ENCODE assay signal across 9 mouse cellular contexts in the genomic region with DNA sequence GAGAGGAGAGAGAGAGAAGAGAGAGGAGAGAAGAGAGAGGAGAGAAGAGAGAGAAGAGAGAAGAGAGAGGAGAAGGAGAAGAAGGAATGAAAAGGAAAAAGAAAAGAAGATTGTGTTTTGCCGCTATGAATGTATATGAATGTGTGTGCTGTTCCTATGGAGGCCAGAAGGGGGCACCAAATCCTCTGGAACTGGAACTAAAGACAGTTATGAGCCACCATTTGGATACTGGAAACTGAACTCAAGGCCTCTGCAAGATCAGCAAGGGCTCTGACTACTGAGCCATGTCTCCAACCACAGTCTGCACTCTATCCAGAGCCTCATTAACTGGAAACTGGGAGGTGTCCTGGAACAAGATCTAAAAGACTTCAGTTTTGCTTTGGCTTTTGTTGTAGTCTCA. TPM values are rescaled to one million over a fixed set of nuclear protein-coding genes. Genes with fewer than 3 reads are reported as not detected.
DNase-seq lines count a peak whose midpoint lies in the region; ATAC-seq and TF ChIP-seq lines count a peak whose summit lies in the region.
"Had no signal": no experiment of that assay in that cellular context is flagged by ENCODE, and none has a peak within 500 bp of the region (broad histone marks: within the 10 kb centered on the region; RNA-seq: fewer than 3 reads in every experiment).

No protein-coding gene starts in this region.

- H3K27me3 ChIP-seq in hindbrain, embryonic 11.5 days (ENCODE audit: control insufficient read depth, insufficient read depth, low read length), result no peaks in the 10 kb centered on the region
- H3K27me3 ChIP-seq in hindbrain, embryonic 14.5 days (ENCODE audit: control insufficient read depth, insufficient read depth, low read length), result no peaks in the 10 kb centered on the region
- H3K27me3 ChIP-seq in CH12.LX (replicated peaks), result no peaks in the 10 kb centered on the region
- no peaks in the 10 kb centered on the region for H3K27me3 ChIP-seq in liver, embryonic 14.5 days (ENCODE audit: control insufficient read depth, insufficient read depth, low read length)
- no peaks in the 10 kb centered on the region for H3K27me3 ChIP-seq in midbrain, embryonic 16.5 days (ENCODE audit: control insufficient read depth, insufficient read depth, low read depth, low read length)
- H3K27me3 ChIP-seq: neural tube, embryonic 12.5 days had no signal

- TF ChIP-seq EP300 in CH12.LX (IDR thresholded peaks at IDR 0.05; ENCODE audit: low read length), result no peak
- no peak for TF ChIP-seq EP300 in liver, embryonic 14.5 days (IDR thresholded peaks at IDR 0.05; ENCODE audit: low read depth)

- H3K4me3 ChIP-seq in hindbrain, embryonic 11.5 days (ENCODE audit: low read depth, low read length), result no peak overlapping the region
- H3K4me3 ChIP-seq in hindbrain, embryonic 14.5 days (replicated peaks; ENCODE audit: low read length), result no peak overlapping the region
- no peak overlapping the region for H3K4me3 ChIP-seq in CH12.LX (replicated peaks in 1 of 3; ENCODE audit: low read depth in 2 of 3, low read length in 2 of 3, poor library complexity in 1 of 3)
- H3K4me3 ChIP-seq in brown adipose tissue, adult 24 weeks (ENCODE audit: insufficient read depth, low read depth, low read length), result no peak overlapping the region
- no peak overlapping the region for H3K4me3 ChIP-seq in liver, embryonic 14.5 days (ENCODE audit: insufficient read depth in 1 of 2, low read depth in 2 of 2, low read length in 2 of 2)
- no peak overlapping the region for H3K4me3 ChIP-seq in midbrain, embryonic 16.5 days (ENCODE audit: low read depth, low read length)
- H3K4me3 ChIP-seq: neural tube, embryonic 12.5 days had no signal

- ATAC-seq in hindbrain, embryonic 11.5 days (ENCODE audit: low FRiP score), result no peak
- ATAC-seq in hindbrain, embryonic 14.5 days (ENCODE audit: low FRiP score), result no peak
- no peak for ATAC-seq in liver, embryonic 14.5 days (ENCODE audit: insufficient read depth)
- no peak for ATAC-seq in midbrain, embryonic 16.5 days

- in situ Hi-C loops in CH12.LX (cut with MboI; ENCODE audit: low pct_ligation_motif_present, low pct_unique_long_range_greater_than_20kb, low sequenced_read_pairs), result no loop called here

- TF ChIP-seq POLR2A in CH12.LX (IDR thresholded peaks at IDR 0.05; ENCODE audit: low read depth, low read length), result no peak

- H3K27ac ChIP-seq in hindbrain, embryonic 11.5 days (ENCODE audit: low read depth, low read length), result no peak overlapping the region
- no peak overlapping the region for H3K27ac ChIP-seq in hindbrain, embryonic 14.5 days
- H3K27ac ChIP-seq in CH12.LX (ENCODE audit: insufficient read depth, low read depth), result no peak overlapping the region
- peak overlapping the region; percentile 78 for H3K27ac ChIP-seq in brown adipose tissue, adult 24 weeks (replicated peaks; ENCODE audit: low read depth, low read length)
- H3K27ac ChIP-seq in liver, embryonic 14.5 days, result no peak overlapping the region
- H3K27ac ChIP-seq in midbrain, embryonic 16.5 days (ENCODE audit: low read length), result no peak overlapping the region
- H3K27ac ChIP-seq: neural tube, embryonic 12.5 days had no signal

- no peaks in the 10 kb centered on the region for H3K79me2 ChIP-seq in CH12.LX (replicated peaks; ENCODE audit: control insufficient read depth, extremely low read depth, insufficient read depth, poor library complexity, severe bottlenecking)

- peak; percentile 95 for TF ChIP-seq RAD21 in CH12.LX (IDR thresholded peaks at IDR 0.05; ENCODE audit: low read depth, low read length)

- 0 out of 2 replicates have a peak, but pooled peaks cover 2% of the 10 kb centered on the region for H3K36me3 ChIP-seq in hindbrain, embryonic 11.5 days (ENCODE audit: control insufficient read depth, insufficient read depth, low read length)
- peaks cover 54% of the 10 kb centered on the region for H3K36me3 ChIP-seq in hindbrain, embryonic 14.5 days (replicated peaks; ENCODE audit: control insufficient read depth, insufficient read depth)
- peaks cover 67 to 97% of the 10 kb centered on the region in 2 experiments for H3K36me3 ChIP-seq in CH12.LX (replicated peaks in 1 of 2; ENCODE audit: control insufficient read depth in 1 of 2, insufficient read depth in 1 of 2, low read length in 1 of 2)
- no peaks in the 10 kb centered on the region for H3K36me3 ChIP-seq in liver, embryonic 14.5 days (replicated peaks; ENCODE audit: control insufficient read depth, insufficient read depth, low read depth)
- H3K36me3 ChIP-seq in midbrain, embryonic 16.5 days (ENCODE audit: control insufficient read depth, insufficient read depth, low read length), result peaks cover 13% of the 10 kb centered on the region

- H3K9ac ChIP-seq in hindbrain, embryonic 11.5 days (ENCODE audit: low read depth, low read length), result no peak overlapping the region
- no peak overlapping the region for H3K9ac ChIP-seq in hindbrain, embryonic 14.5 days
- no peak overlapping the region for H3K9ac ChIP-seq in CH12.LX (ENCODE audit: insufficient read depth, low read depth)
- H3K9ac ChIP-seq in liver, embryonic 14.5 days (replicated peaks), result no peak overlapping the region
- H3K9ac ChIP-seq in midbrain, embryonic 16.5 days (ENCODE audit: low read depth, low read length), result no peak overlapping the region
- H3K9ac ChIP-seq: neural tube, embryonic 12.5 days had no signal

- TF ChIP-seq CTCF in CH12.LX (conservative IDR thresholded peaks at IDR 0.05 in 1 of 2, IDR thresholded peaks at IDR 0.05 in 1 of 2; ENCODE audit: low read depth in 2 of 2, low read length in 2 of 2), result peak; percentile 82 to 92
- TF ChIP-seq CTCF in liver, embryonic 14.5 days (IDR thresholded peaks at IDR 0.05; ENCODE audit: low read depth), result peak; percentile 75

- H3K4me1 ChIP-seq in hindbrain, embryonic 11.5 days (replicated peaks; ENCODE audit: control insufficient read depth, insufficient read depth, low read length), result no peaks in the 10 kb centered on the region
- H3K4me1 ChIP-seq in hindbrain, embryonic 14.5 days (replicated peaks; ENCODE audit: control insufficient read depth, insufficient read depth, low read length), result no peaks in the 10 kb centered on the region
- H3K4me1 ChIP-seq in CH12.LX (ENCODE audit: control insufficient read depth in 1 of 2, insufficient read depth in 2 of 2), result peaks cover 10 to 23% of the 10 kb centered on the region in 2 experiments
- peaks cover 42% of the 10 kb centered on the region for H3K4me1 ChIP-seq in brown adipose tissue, adult 24 weeks (ENCODE audit: control insufficient read depth, insufficient read depth, insufficient read length, low read length)
- H3K4me1 ChIP-seq in liver, embryonic 14.5 days (replicated peaks; ENCODE audit: control insufficient read depth in 2 of 2, insufficient read depth in 2 of 2, low read length in 1 of 2), result peaks cover 0 to 17% of the 10 kb centered on the region in 2 experiments; a peak in 2 of 4 replicates
- no peaks in the 10 kb centered on the region for H3K4me1 ChIP-seq in midbrain, embryonic 16.5 days (ENCODE audit: control insufficient read depth, insufficient read depth, low read length)

- 81% methylated on average over 1 of the region's 1 CpGs for WGBS in hindbrain, embryonic 11.5 days
- WGBS in hindbrain, embryonic 14.5 days, result 90% methylated on average over 1 of the region's 1 CpGs
- 59% methylated on average over 1 of the region's 1 CpGs for WGBS in liver, embryonic 14.5 days (ENCODE audit: insufficient replicate concordance)
- WGBS in midbrain, embryonic 16.5 days, result 78% methylated on average over 1 of the region's 1 CpGs

- dilution Hi-C loops in CH12.LX (cut with MboI; ENCODE audit: extremely low pct_ligation_motif_present, extremely low pct_unique_long_range_greater_than_20kb, low sequenced_read_pairs), result no loop called here

- DNase-seq in hindbrain, embryonic 11.5 days (ENCODE audit: low spot score), result peak; percentile 61
- no peak for DNase-seq in hindbrain, embryonic 14.5 days (ENCODE audit: low spot score)
- peak; percentile 75 for DNase-seq in CH12.LX (ENCODE audit: extremely low read depth)
- DNase-seq in liver, embryonic 14.5 days (ENCODE audit: low read depth in 3 of 3, low spot score in 3 of 3), result peak in 1 of 3 experiments; percentile 17
- DNase-seq in thymus, postnatal 36 days, result peak; percentile 59 to 68
- DNase-seq in cerebellum, adult 18-20 months, result no peak

- H3K4me2 ChIP-seq in hindbrain, embryonic 11.5 days (replicated peaks; ENCODE audit: low read depth, low read length), result no peak overlapping the region
- H3K4me2 ChIP-seq in hindbrain, embryonic 14.5 days (replicated peaks), result no peak overlapping the region
- no peak overlapping the region for H3K4me2 ChIP-seq in CH12.LX (ENCODE audit: insufficient read depth, low read depth, poor library complexity, severe bottlenecking)
- no peak overlapping the region for H3K4me2 ChIP-seq in liver, embryonic 14.5 days (ENCODE audit: low read depth)
- no peak overlapping the region for H3K4me2 ChIP-seq in midbrain, embryonic 16.5 days (ENCODE audit: low read length)
- H3K4me2 ChIP-seq: neural tube, embryonic 12.5 days had no signal

- H3K9me3 ChIP-seq in hindbrain, embryonic 11.5 days (ENCODE audit: control insufficient read depth, low read length), result no peaks in the 10 kb centered on the region
- H3K9me3 ChIP-seq in hindbrain, embryonic 14.5 days (ENCODE audit: control insufficient read depth, low read length), result no peaks in the 10 kb centered on the region
- peaks cover 9% of the 10 kb centered on the region for H3K9me3 ChIP-seq in CH12.LX (replicated peaks; ENCODE audit: low read length)
- H3K9me3 ChIP-seq in liver, embryonic 14.5 days (ENCODE audit: control insufficient read depth, low read length), result no peaks in the 10 kb centered on the region
- H3K9me3 ChIP-seq in midbrain, embryonic 16.5 days (replicated peaks; ENCODE audit: control insufficient read depth, low read length, poor library complexity, severe bottlenecking), result no peaks in the 10 kb centered on the region
- H3K9me3 ChIP-seq: neural tube, embryonic 12.5 days had no signal

RNA-seq across cellular contexts. Expression of gene Fam186b, which starts 31.3 kb away (rescaled TPM):
- 0.22 and 0.29 TPM in 2 replicates for polyA plus RNA-seq in hindbrain, embryonic 11.5 days (2014; fragmentation: Nextera tagmentation; extraction: Ambion mirVana)
- 0.39 and 0.81 TPM in 2 replicates for polyA plus RNA-seq in hindbrain, embryonic 14.5 days (2014; fragmentation: Nextera tagmentation; extraction: Ambion mirVana)
- total RNA-seq in CH12.LX (2012; rRNA removed) (0.04 TPM in 1 of 2 replicates, not detected in the other), CH12.LX (2014; rRNA removed) (not detected in 2 replicates)
- 0.11 TPM in 1 of 2 replicates, not detected in the other for polyA plus RNA-seq in CH12.LX (2012; ENCODE audit: insufficient read length, low read depth)
- not detected in 2 replicates for polyA plus RNA-seq in brown adipose tissue, adult 24 weeks (2012; ENCODE audit: insufficient read depth, insufficient read length, missing spikeins)
- 0.01 TPM in 2 replicates for polyA plus RNA-seq in liver, embryonic 14.5 days (2012; rRNA removed)
- polyA plus RNA-seq in liver, embryonic 14.5 days (2014; fragmentation: Nextera tagmentation; extraction: Ambion mirVana), result 0.21 TPM in 1 of 2 replicates, not detected in the other
- 0.53 and 0.73 TPM in 2 replicates for polyA plus RNA-seq in midbrain, embryonic 16.5 days (2015; fragmentation: Nextera tagmentation; extraction: Ambion mirVana)

RNA-seq across cellular contexts. Expression of gene Prpf40b, which starts 32.1 kb away (rescaled TPM):
- polyA plus RNA-seq in hindbrain, embryonic 11.5 days (2014; fragmentation: Nextera tagmentation; extraction: Ambion mirVana), result 41.9 and 45.7 TPM in 2 replicates
- polyA plus RNA-seq in hindbrain, embryonic 14.5 days (2014; fragmentation: Nextera tagmentation; extraction: Ambion mirVana), result 84.7 and 89.6 TPM in 2 replicates
- total RNA-seq in CH12.LX (2012; rRNA removed) (18.8 and 27.9 TPM in 2 replicates), CH12.LX (2014; rRNA removed) (11.7 and 14.3 TPM in 2 replicates)
- 31.6 and 31.8 TPM in 2 replicates for polyA plus RNA-seq in CH12.LX (2012; ENCODE audit: insufficient read length, low read depth)
- 17.9 and 18.5 TPM in 2 replicates for polyA plus RNA-seq in brown adipose tissue, adult 24 weeks (2012; ENCODE audit: insufficient read depth, insufficient read length, missing spikeins)
- 8.0 and 8.9 TPM in 2 replicates for polyA plus RNA-seq in liver, embryonic 14.5 days (2012; rRNA removed)
- 3.6 and 4.0 TPM in 2 replicates for polyA plus RNA-seq in liver, embryonic 14.5 days (2014; fragmentation: Nextera tagmentation; extraction: Ambion mirVana)
- polyA plus RNA-seq in midbrain, embryonic 16.5 days (2015; fragmentation: Nextera tagmentation; extraction: Ambion mirVana), result 122 and 130 TPM in 2 replicates

RNA-seq across cellular contexts. Expression of gene Fmnl3, which starts 43.3 kb away (rescaled TPM):
- polyA plus RNA-seq in hindbrain, embryonic 11.5 days (2014; fragmentation: Nextera tagmentation; extraction: Ambion mirVana), result 10.5 and 11.4 TPM in 2 replicates
- 9.0 and 9.2 TPM in 2 replicates for polyA plus RNA-seq in hindbrain, embryonic 14.5 days (2014; fragmentation: Nextera tagmentation; extraction: Ambion mirVana)
- 28.6 and 28.8 TPM in 2 replicates for total RNA-seq in CH12.LX (2012; rRNA removed)
- 23.5 and 24.2 TPM in 2 replicates for total RNA-seq in CH12.LX (2014; rRNA removed)
- polyA plus RNA-seq in CH12.LX (2012; ENCODE audit: insufficient read length, low read depth), result 49.3 and 50.6 TPM in 2 replicates
- polyA plus RNA-seq in brown adipose tissue, adult 24 weeks (2012; ENCODE audit: insufficient read depth, insufficient read length, missing spikeins), result 3.6 and 6.7 TPM in 2 replicates
- 3.2 and 3.7 TPM in 2 replicates for polyA plus RNA-seq in liver, embryonic 14.5 days (2012; rRNA removed)
- polyA plus RNA-seq in liver, embryonic 14.5 days (2014; fragmentation: Nextera tagmentation; extraction: Ambion mirVana), result 1.4 and 1.5 TPM in 2 replicates
- polyA plus RNA-seq in midbrain, embryonic 16.5 days (2015; fragmentation: Nextera tagmentation; extraction: Ambion mirVana), result 7.9 and 8.0 TPM in 2 replicates

Comparison
In these comparisons a context has a peak if more than half of its experiments do, and no peak if none do; other contexts are left out.
1. DNase-seq: peak in hindbrain, embryonic 11.5 days (single experiment), CH12.LX (single experiment) and thymus, postnatal 36 days (2 of 2); none in hindbrain, embryonic 14.5 days (single experiment) and cerebellum, adult 18-20 months (0 of 2).